ENCODE assay signal across 8 mouse cellular contexts in genomic region chr17:35469842-35470751, GRCm38 (mm10). TPM values are rescaled to one million over a fixed set of nuclear protein-coding genes. Genes with fewer than 3 reads are reported as not detected.
DNase-seq lines count a peak whose midpoint lies in the region; ATAC-seq lines count a peak whose summit lies in the region.

TSS of gene H2-Q10 (plus strand) at chr17:35470089.

- H3K27me3 ChIP-seq in erythroblast, embryonic 14.5 days (ENCODE audit: control insufficient read depth), result peaks cover 25% of the 10 kb centered on the region
- H3K27me3 ChIP-seq in hindbrain, embryonic 10.5 days (ENCODE audit: insufficient read depth, poor library complexity, severe bottlenecking), result peaks cover 54% of the 10 kb centered on the region
- peaks cover 22% of the 10 kb centered on the region for H3K27me3 ChIP-seq in limb, embryonic 11.5 days (ENCODE audit: control insufficient read depth, insufficient read depth, low read length)
- peaks cover 25% of the 10 kb centered on the region for H3K27me3 ChIP-seq in neural tube, embryonic 12.5 days (replicated peaks)

- H3K9ac ChIP-seq in limb, embryonic 11.5 days (ENCODE audit: low read length), result peak within 1 kb of the TSS; percentile 35; the same call in 1 of the 2 replicates
- 0 out of 2 replicates have a peak within 1 kb of the TSS, but pooled peaks have one; percentile 42 for H3K9ac ChIP-seq in neural tube, embryonic 12.5 days

- H3K36me3 ChIP-seq in erythroblast, embryonic 14.5 days (ENCODE audit: control insufficient read depth), result no peaks in the 10 kb centered on the region
- H3K36me3 ChIP-seq in hindbrain, embryonic 10.5 days, result no peaks in the 10 kb centered on the region
- H3K36me3 ChIP-seq in limb, embryonic 11.5 days (ENCODE audit: control insufficient read depth, insufficient read depth, low read length), result no peaks in the 10 kb centered on the region
- H3K36me3 ChIP-seq in neural tube, embryonic 12.5 days, result no peaks in the 10 kb centered on the region

- peak; percentile 27 for DNase-seq in adrenal gland, postnatal 10 days
- peak; percentile 28 for DNase-seq in hindbrain, embryonic 10.5 days (ENCODE audit: low spot score)
- DNase-seq in limb, embryonic 11.5 days (ENCODE audit: low spot score), result peak; percentile 50
- DNase-seq in cerebellum, postnatal 14 days, result no peak
- DNase-seq in cerebellum, adult 9-10 months, result no peak

- no peaks in the 10 kb centered on the region for H3K9me3 ChIP-seq in erythroblast, embryonic 14.5 days (ENCODE audit: control insufficient read depth, low read length)
- no peaks in the 10 kb centered on the region for H3K9me3 ChIP-seq in hindbrain, embryonic 10.5 days
- no peaks in the 10 kb centered on the region for H3K9me3 ChIP-seq in limb, embryonic 11.5 days (ENCODE audit: control insufficient read depth, low read length)
- no peaks in the 10 kb centered on the region for H3K9me3 ChIP-seq in neural tube, embryonic 12.5 days

- WGBS in hindbrain, embryonic 10.5 days, result 2% methylated on average over 79 of the region's 80 CpGs
- WGBS in limb, embryonic 11.5 days, result under 1% methylated on average over 73 of the region's 80 CpGs
- 1% methylated on average over 80 of the region's 80 CpGs for WGBS in neural tube, embryonic 12.5 days

- H3K4me2 ChIP-seq in limb, embryonic 11.5 days (ENCODE audit: low read depth, severe bottlenecking), result peak within 1 kb of the TSS; percentile 56
- H3K4me2 ChIP-seq in neural tube, embryonic 12.5 days (replicated peaks), result peak within 1 kb of the TSS; percentile 83

- no peaks in the 10 kb centered on the region for H3K4me1 ChIP-seq in erythroblast, embryonic 14.5 days (ENCODE audit: control insufficient read depth)
- H3K4me1 ChIP-seq in hindbrain, embryonic 10.5 days (replicated peaks), result peaks cover 13% of the 10 kb centered on the region
- H3K4me1 ChIP-seq in limb, embryonic 11.5 days (ENCODE audit: control insufficient read depth, insufficient read depth, low read length), result no peaks in the 10 kb centered on the region
- H3K4me1 ChIP-seq in neural tube, embryonic 12.5 days, result peaks cover 12% of the 10 kb centered on the region

- peak within 1 kb of the TSS; percentile 25; the same call in 1 of the 2 replicates for H3K27ac ChIP-seq in hindbrain, embryonic 10.5 days
- H3K27ac ChIP-seq in limb, embryonic 11.5 days (replicated peaks; ENCODE audit: low read depth, low read length), result no peak within 1 kb of the TSS
- H3K27ac ChIP-seq in neural tube, embryonic 12.5 days, result no peak within 1 kb of the TSS

- ATAC-seq in erythroblast, adult 5-6 weeks (replicated peaks; ENCODE audit: low FRiP score, poor library complexity, severe bottlenecking), result no peak
- no peak for ATAC-seq in limb, embryonic 11.5 days (ENCODE audit: insufficient number of reproducible peaks, low FRiP score, low TSS enrichment, low read depth)
- ATAC-seq in neural tube, embryonic 12.5 days (ENCODE audit: low FRiP score, low read depth), result 0 out of 2 replicates have a peak, but pooled peaks have one; percentile 33

- peak within 1 kb of the TSS; percentile 44 for H3K4me3 ChIP-seq in erythroblast, embryonic 14.5 days (replicated peaks)
- H3K4me3 ChIP-seq in hindbrain, embryonic 10.5 days, result peak within 1 kb of the TSS; percentile 55
- peak within 1 kb of the TSS; percentile 32 for H3K4me3 ChIP-seq in limb, embryonic 11.5 days (ENCODE audit: low read depth, low read length)
- H3K4me3 ChIP-seq in neural tube, embryonic 12.5 days, result peak within 1 kb of the TSS; percentile 45

RNA-seq across cellular contexts. Expression of gene H2-Q10, which starts in this region (rescaled TPM):
- polyA plus RNA-seq in erythroblast, embryonic 14.5 days (2012), result 0.08 and 0.09 TPM in 2 replicates
- 0.84 and 8.3 TPM in 2 replicates for total RNA-seq in erythroblast, adult 5-6 weeks (2015; ENCODE audit: low replicate concordance)
- 1.0 and 2.5 TPM in 2 replicates for total RNA-seq in erythroblast, adult 5-6 weeks (2017; ENCODE audit: low replicate concordance)
- 100 to 1,000 TPM in 1 of 2 experiments, 10 to 100 TPM in 1; 41.1 to 106 TPM for total RNA-seq in adrenal gland, postnatal 10 days (2021)
- polyA plus RNA-seq in hindbrain, embryonic 10.5 days (2016; fragmentation: Nextera tagmentation; extraction: Ambion mirVana), result 0.17 and 0.21 TPM in 2 replicates
- polyA plus RNA-seq in limb, embryonic 11.5 days (2014; fragmentation: Nextera tagmentation; extraction: Ambion mirVana), result 0.26 and 0.72 TPM in 2 replicates
- polyA plus RNA-seq in neural tube, embryonic 12.5 days (2016; fragmentation: Nextera tagmentation; extraction: Ambion mirVana), result 0.18 and 0.27 TPM in 2 replicates

Comparison
In these comparisons a context has a peak if more than half of its experiments do, and no peak if none do; other contexts are left out.
1. RNA of gene H2-Q10 (total RNA-seq): 41.1 to 106 TPM in adrenal gland, postnatal 10 days; 0.84 to 8.3 TPM in erythroblast, adult 5-6 weeks; every median in the first group is over 4 times any median in the second.
2. Peak in DNase-seq, H3K4me3 ChIP-seq and H3K27ac ChIP-seq in hindbrain, embryonic 10.5 days; RNA of the gene not detected or under 1 TPM.
3. Peak in DNase-seq, H3K4me3 ChIP-seq, H3K9ac ChIP-seq and H3K4me2 ChIP-seq in limb, embryonic 11.5 days; RNA of the gene not detected or under 1 TPM.
4. Peak in ATAC-seq, H3K4me3 ChIP-seq, H3K9ac ChIP-seq and H3K4me2 ChIP-seq in neural tube, embryonic 12.5 days; RNA of the gene not detected or under 1 TPM.
5. Peak in every context shown above with its lines, with median percentiles within 50 percentile points of each other: H3K4me3 ChIP-seq.